Mouse (Mus musculus): Measurements from ENCODE around the gene Hlcs. TPM values are rescaled to one million over a fixed set of nuclear protein-coding genes. Genes with fewer than 3 reads are reported as not detected.

Hlcs gene
- polyA plus RNA-seq, 1 experiment from 2014 or later, result 8.6 TPM

DNA sequence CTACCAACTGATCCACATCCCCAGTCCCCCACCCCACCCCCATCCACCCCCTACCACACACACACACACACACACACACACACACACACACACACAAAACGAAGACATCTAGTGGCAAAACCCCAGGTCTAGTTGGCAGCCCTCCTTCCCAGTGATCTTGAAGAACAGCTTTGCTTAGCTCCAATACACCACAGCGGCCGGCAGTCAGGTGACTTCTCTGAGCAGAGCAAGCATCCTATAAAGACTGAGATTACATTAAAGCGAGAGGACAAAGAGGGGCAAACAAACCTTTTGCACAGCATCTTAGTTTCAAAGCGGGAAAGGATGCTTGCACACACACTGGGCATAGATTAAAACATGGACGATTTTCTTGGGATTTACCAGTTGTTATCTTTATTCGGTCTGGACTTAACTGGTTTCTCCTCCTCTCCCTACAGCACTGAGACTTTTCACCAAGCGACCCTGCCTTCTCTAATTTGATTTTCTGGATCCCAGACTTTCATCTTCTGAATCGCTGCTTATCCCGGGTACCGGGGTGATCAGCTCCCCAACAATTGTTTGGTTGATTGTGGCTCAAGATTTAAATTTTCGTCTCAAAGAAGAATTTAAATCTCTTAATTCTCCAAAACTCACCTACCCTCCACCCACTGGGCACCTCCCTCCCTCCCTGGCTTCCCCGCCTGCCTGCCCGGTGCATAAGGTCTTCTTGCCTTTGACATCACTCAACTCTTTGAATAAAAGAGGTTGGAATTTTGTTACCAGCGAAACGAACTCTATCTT lies 134.7 kb downstream of the Hlcs start:
- no peak overlapping the region for H3K9ac ChIP-seq (replicated peaks; ENCODE audit: low read length)
- no peak overlapping the region for H3K27ac ChIP-seq (replicated peaks; ENCODE audit: low read depth, low read length)
- peaks cover 10% of the 10 kb centered on the region for H3K27me3 ChIP-seq (ENCODE audit: control insufficient read depth, insufficient read depth, low read length)
- ATAC-seq (replicated peaks; ENCODE audit: insufficient number of reproducible peaks, low FRiP score, low TSS enrichment, low read depth) (no peak), DNase-seq (ENCODE audit: low spot score) (no peak)
- H3K4me1 ChIP-seq (ENCODE audit: control insufficient read depth, insufficient read depth, low read length), result no peaks in the 10 kb centered on the region
- H3K4me3 ChIP-seq (ENCODE audit: low read depth, low read length), result no peak overlapping the region
- 34% methylated on average over 16 of the region's 16 CpGs for WGBS
- H3K4me2 ChIP-seq (ENCODE audit: low read depth, low read length), result no peak overlapping the region
- H3K36me3 ChIP-seq (replicated peaks; ENCODE audit: control insufficient read depth, insufficient read depth, low read depth, low read length), result no peaks in the 10 kb centered on the region
- no peaks in the 10 kb centered on the region for H3K9me3 ChIP-seq (replicated peaks; ENCODE audit: control insufficient read depth, low read length)

DNA sequence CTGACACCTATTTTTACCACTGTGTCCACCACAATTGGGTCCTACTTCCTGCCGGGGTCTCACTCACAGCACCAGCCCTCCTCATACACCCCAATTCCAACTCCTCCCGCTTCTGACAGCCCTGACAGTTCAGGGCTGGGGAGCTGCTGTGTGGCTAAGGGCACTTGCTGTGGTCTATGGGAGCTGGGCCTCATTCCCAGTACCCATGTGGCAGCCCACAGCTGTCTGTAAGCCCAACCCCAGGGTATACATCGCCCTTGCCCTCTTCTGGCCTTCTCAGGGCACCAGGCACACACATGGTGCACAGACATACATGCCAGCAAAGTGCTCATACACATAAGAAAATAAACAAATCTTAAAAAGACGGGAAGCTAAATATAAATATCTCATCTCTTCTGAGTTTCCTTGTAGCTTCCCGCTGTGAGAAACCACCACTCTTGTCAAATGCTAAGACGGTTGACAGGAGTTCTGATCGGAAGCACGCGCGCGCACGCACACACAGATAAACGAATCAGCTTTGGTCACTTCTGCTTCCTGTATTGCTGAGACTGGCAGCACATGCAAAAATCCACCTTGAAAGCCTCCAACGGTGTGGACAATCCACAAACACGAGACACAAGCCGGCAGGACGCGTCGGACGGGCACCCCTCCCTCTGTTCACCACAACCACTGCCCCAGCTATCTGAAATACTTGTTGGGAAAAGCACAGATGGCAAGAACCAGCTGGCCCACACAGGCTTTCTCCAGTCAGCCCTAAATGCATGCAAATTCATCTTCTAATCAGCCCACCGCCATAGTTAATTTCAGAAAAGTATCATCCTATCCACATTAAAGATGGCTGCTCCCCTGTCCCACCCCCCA lies 136.1 kb downstream of the Hlcs start:
- no peak overlapping the region for H3K4me2 ChIP-seq (ENCODE audit: low read depth, low read length)
- no peak overlapping the region for H3K27ac ChIP-seq (replicated peaks; ENCODE audit: low read depth, low read length)
- no peaks in the 10 kb centered on the region for H3K36me3 ChIP-seq (replicated peaks; ENCODE audit: control insufficient read depth, insufficient read depth, low read depth, low read length)
- no peaks in the 10 kb centered on the region for H3K4me1 ChIP-seq (ENCODE audit: control insufficient read depth, insufficient read depth, low read length)
- no peak overlapping the region for H3K4me3 ChIP-seq (ENCODE audit: low read depth, low read length)
- WGBS, result 78% methylated on average over 21 of the region's 21 CpGs
- no peak for ATAC-seq (replicated peaks; ENCODE audit: insufficient number of reproducible peaks, low FRiP score, low TSS enrichment, low read depth)
- H3K27me3 ChIP-seq (ENCODE audit: control insufficient read depth, insufficient read depth, low read length), result peaks cover 10% of the 10 kb centered on the region
- no peak overlapping the region for H3K9ac ChIP-seq (replicated peaks; ENCODE audit: low read length)
- H3K9me3 ChIP-seq (replicated peaks; ENCODE audit: control insufficient read depth, low read length), result no peaks in the 10 kb centered on the region
- no peak for DNase-seq (ENCODE audit: low spot score)

DNA sequence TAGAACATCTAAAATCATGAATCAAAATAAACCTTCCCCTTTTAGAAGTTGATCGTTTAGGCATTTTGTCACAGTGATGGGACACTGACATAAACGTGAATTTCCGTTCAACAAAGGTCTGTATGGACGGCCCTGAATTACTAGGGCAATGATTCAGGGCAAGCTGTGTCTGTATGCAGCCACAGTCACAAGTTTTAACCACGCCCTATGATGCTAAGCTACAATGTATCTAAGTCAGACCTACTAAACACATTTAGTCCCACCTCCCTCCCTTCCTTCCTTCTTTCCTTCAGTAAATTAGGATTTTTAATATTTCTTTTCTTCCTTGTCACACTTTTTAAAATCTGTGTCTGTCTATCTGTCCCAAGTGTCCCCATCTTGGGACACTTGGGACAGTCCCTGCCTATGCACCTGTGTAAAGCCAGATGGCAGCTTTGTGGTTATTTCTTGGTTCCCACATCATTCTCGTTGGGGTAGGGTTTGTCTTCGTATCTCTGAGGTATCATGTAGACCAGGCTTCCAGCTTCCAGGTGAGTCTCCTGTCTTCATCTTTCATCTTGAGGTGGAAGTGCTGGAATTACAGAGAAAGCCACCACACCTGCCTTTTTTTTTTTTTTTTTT lies 137.9 kb downstream of the Hlcs start:
- H3K4me3 ChIP-seq (ENCODE audit: low read depth, low read length), result no peak overlapping the region
- ATAC-seq (replicated peaks; ENCODE audit: insufficient number of reproducible peaks, low FRiP score, low TSS enrichment, low read depth) (no peak), DNase-seq (ENCODE audit: low spot score) (no peak)
- H3K4me1 ChIP-seq (ENCODE audit: control insufficient read depth, insufficient read depth, low read length), result no peaks in the 10 kb centered on the region
- no peaks in the 10 kb centered on the region for H3K9me3 ChIP-seq (replicated peaks; ENCODE audit: control insufficient read depth, low read length)
- H3K36me3 ChIP-seq (replicated peaks; ENCODE audit: control insufficient read depth, insufficient read depth, low read depth, low read length), result no peaks in the 10 kb centered on the region
- H3K27ac ChIP-seq (replicated peaks; ENCODE audit: low read depth, low read length), result no peak overlapping the region
- peaks cover 6% of the 10 kb centered on the region for H3K27me3 ChIP-seq (ENCODE audit: control insufficient read depth, insufficient read depth, low read length)
- 73% methylated on average over 7 of the region's 7 CpGs for WGBS
- H3K9ac ChIP-seq (replicated peaks; ENCODE audit: low read length), result no peak overlapping the region
- no peak overlapping the region for H3K4me2 ChIP-seq (ENCODE audit: low read depth, low read length)

DNA sequence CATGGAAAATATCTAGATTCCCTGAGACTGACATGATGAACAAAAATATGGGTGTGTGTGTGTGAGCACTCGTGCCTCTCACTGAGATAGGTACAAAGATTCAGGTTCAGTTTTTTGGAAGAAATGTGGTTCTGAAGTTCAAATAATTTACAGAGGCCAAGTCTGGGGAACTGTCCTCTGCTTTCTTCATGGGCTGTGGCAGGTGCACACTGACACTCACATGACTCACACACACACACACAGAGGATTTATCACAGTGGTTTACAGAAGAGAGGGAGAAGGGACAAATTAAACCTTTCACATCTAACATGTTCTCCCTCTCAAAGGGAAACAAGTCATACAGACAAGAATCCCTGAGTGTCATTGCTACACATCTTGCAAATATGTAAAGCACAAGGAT lies 140.0 kb downstream of the Hlcs start:
- H3K4me1 ChIP-seq (ENCODE audit: control insufficient read depth, insufficient read depth, low read length), result no peaks in the 10 kb centered on the region
- H3K9me3 ChIP-seq (replicated peaks; ENCODE audit: control insufficient read depth, low read length), result no peaks in the 10 kb centered on the region
- WGBS, result 85% methylated on average over 1 of the region's 1 CpGs
- ATAC-seq (replicated peaks; ENCODE audit: insufficient number of reproducible peaks, low FRiP score, low TSS enrichment, low read depth) (no peak), DNase-seq (ENCODE audit: low spot score) (no peak)
- H3K27me3 ChIP-seq (ENCODE audit: control insufficient read depth, insufficient read depth, low read length), result peaks cover 4% of the 10 kb centered on the region; the same call in 1 of the 2 replicates
- H3K9ac ChIP-seq (replicated peaks; ENCODE audit: low read length), result no peak overlapping the region
- H3K4me3 ChIP-seq (ENCODE audit: low read depth, low read length), result no peak overlapping the region
- H3K27ac ChIP-seq (replicated peaks; ENCODE audit: low read depth, low read length), result no peak overlapping the region
- no peaks in the 10 kb centered on the region for H3K36me3 ChIP-seq (replicated peaks; ENCODE audit: control insufficient read depth, insufficient read depth, low read depth, low read length)
- no peak overlapping the region for H3K4me2 ChIP-seq (ENCODE audit: low read depth, low read length)

DNA sequence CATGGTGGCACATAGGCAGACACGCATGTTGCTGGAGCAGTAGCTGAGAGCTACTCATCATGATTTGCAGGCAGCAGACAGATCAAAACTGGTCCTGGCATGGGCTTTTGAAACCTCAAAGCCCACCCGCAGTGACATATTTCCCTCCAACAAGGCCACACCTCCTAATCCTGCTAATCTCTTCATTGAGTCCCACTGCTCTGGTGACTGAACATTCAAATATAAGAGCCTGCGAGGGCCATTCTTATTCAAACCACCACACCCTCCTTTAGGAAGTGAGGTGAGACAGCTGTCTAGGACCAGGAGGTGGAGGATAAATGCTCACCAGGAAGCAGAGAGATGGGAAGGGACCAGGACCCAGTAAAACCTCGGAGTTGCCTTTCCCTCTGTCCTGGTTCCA lies 143.2 kb downstream of the Hlcs start:
- Histone ChIP-seq H3K4me3 (ENCODE audit: low read depth, low read length) (no peak overlapping the region), H3K9ac (replicated peaks; ENCODE audit: low read length) (no peak overlapping the region), H3K4me2 (ENCODE audit: low read depth, low read length) (no peak overlapping the region), H3K27me3 (ENCODE audit: control insufficient read depth, insufficient read depth, low read length) (no peaks in the 10 kb centered on the region), H3K36me3 (replicated peaks; ENCODE audit: control insufficient read depth, insufficient read depth, low read depth, low read length) (no peaks in the 10 kb centered on the region), H3K4me1 (ENCODE audit: control insufficient read depth, insufficient read depth, low read length) (no peaks in the 10 kb centered on the region), H3K9me3 (replicated peaks; ENCODE audit: control insufficient read depth, low read length) (no peaks in the 10 kb centered on the region), H3K27ac (replicated peaks; ENCODE audit: low read depth, low read length) (no peak overlapping the region)
- ATAC-seq (replicated peaks; ENCODE audit: insufficient number of reproducible peaks, low FRiP score, low TSS enrichment, low read depth), result no peak
- WGBS, result 42% methylated on average over 4 of the region's 4 CpGs
- no peak for DNase-seq (ENCODE audit: low spot score)

DNA sequence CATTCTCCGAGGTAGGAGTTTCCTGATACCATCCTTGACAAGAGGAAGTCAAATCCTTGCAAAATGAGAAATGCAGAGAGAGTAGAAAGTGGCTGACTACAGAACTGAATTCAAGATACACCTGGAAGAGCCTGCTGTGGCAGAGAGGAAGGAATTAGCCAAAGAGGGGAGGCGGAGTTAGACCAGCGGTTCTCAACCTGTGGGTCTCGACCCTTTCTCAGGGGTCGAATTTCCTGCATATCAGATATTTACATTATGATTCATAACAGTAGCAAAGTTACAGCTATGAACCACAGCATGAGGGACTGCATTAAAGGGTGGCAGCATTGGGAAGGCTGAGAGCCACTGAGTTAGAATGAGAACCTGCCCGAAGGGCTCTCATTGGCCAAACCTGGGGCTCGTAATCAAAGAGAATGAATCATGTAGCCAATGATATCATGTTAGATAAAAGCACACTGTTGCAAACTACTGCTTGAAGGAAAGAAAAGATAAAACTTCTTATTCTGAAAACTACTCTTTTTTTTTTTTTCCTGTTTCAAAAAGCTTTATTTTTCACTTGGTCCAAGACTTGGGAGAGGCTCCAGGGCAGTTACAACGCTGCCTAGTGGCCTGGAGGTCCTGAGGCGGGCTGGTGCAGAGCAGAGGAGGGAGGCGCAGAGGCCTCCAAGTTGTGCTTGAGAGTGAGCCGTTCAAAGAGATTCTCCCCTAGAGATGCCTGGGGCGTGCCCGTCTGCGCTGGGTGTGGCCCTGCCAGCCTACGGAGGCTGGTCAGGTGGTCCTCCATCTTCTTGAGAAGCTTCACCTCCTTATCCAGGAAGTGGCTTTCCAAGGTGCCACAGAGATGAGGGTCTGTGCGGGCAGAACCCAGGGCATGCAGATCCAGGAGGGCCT lies 144.5 kb downstream of the Hlcs start:
- WGBS, result 85% methylated on average over 16 of the region's 16 CpGs
- H3K27me3 ChIP-seq (ENCODE audit: control insufficient read depth, insufficient read depth, low read length), result no peaks in the 10 kb centered on the region

DNA sequence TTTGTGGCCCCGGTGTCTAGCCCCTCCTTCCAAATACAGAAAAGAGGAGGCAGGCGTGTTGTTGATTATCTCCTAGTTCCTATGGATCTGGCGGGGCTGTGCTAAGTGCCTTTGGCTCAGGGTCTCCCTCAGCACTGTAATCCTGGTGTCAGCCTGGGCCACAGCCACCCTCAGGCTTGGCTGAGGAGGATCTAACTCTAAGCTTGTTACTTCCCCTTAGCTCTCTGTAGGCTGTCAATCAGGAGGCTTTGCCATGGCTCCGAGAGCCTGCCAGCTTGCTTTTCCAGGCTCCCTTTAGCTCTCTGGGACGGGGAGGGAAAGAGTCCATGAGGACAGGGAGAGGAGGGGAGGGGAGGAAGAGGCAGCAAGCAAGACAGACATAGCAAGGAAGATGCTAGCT lies 148.4 kb downstream of the Hlcs start:
- Histone ChIP-seq H3K27ac (replicated peaks; ENCODE audit: low read depth, low read length) (no peak overlapping the region), H3K4me3 (ENCODE audit: low read depth, low read length) (no peak overlapping the region), H3K4me1 (ENCODE audit: control insufficient read depth, insufficient read depth, low read length) (no peaks in the 10 kb centered on the region; the same call in 1 of the 2 replicates), H3K27me3 (ENCODE audit: control insufficient read depth, insufficient read depth, low read length) (no peaks in the 10 kb centered on the region), H3K36me3 (replicated peaks; ENCODE audit: control insufficient read depth, insufficient read depth, low read depth, low read length) (no peaks in the 10 kb centered on the region), H3K9ac (replicated peaks; ENCODE audit: low read length) (no peak overlapping the region), H3K9me3 (replicated peaks; ENCODE audit: control insufficient read depth, low read length) (no peaks in the 10 kb centered on the region), H3K4me2 (ENCODE audit: low read depth, low read length) (no peak overlapping the region)
- ATAC-seq (replicated peaks; ENCODE audit: insufficient number of reproducible peaks, low FRiP score, low TSS enrichment, low read depth), result peak; percentile 50; the same call in 1 of the 2 replicates
- 11% methylated on average over 5 of the region's 5 CpGs for WGBS
- DNase-seq (ENCODE audit: low spot score), result peak; percentile 39

More for the DNA sequence above, 144.5 kb downstream of the Hlcs start:
- Histone ChIP-seq H3K27ac (replicated peaks; ENCODE audit: low read depth, low read length) (no peak overlapping the region), H3K4me2 (ENCODE audit: low read depth, low read length) (no peak overlapping the region), H3K4me1 (ENCODE audit: control insufficient read depth, insufficient read depth, low read length) (no peaks in the 10 kb centered on the region; the same call in 1 of the 2 replicates), H3K36me3 (replicated peaks; ENCODE audit: control insufficient read depth, insufficient read depth, low read depth, low read length) (no peaks in the 10 kb centered on the region), H3K9me3 (replicated peaks; ENCODE audit: control insufficient read depth, low read length) (no peaks in the 10 kb centered on the region), H3K9ac (replicated peaks; ENCODE audit: low read length) (no peak overlapping the region), H3K4me3 (ENCODE audit: low read depth, low read length) (no peak overlapping the region)
- no peak for DNase-seq (ENCODE audit: low spot score)
- no peak for ATAC-seq (replicated peaks; ENCODE audit: insufficient number of reproducible peaks, low FRiP score, low TSS enrichment, low read depth)

Data from embryonic facial prominence, embryonic 11.5 days (tissue).